Mouse (Mus musculus) intestine, embryonic 16.5 days (tissue): ENCODE data around the gene Sec31a. TPM values are rescaled to one million over a fixed set of nuclear protein-coding genes. Genes with fewer than 3 reads are reported as not detected.
A peak's percentile ranks its signal among the peaks of the same experiment; 100 is the strongest.

Experiments used
- ATAC-seq: fragments of 200-750 bp; cut with Nextera tagmentation; 2 replicates; pipeline ENCODE4 v1.8.0; 2017; ENCODE audit warnings: moderate TSS enrichment, moderate library complexity
- H3K27ac ChIP-seq: fragments of 300-500 bp; sonication (generic); 2 replicates; pipeline ENCODE4 v1.5.1; 2014; ENCODE audit warnings: mild to moderate bottlenecking, low read length
- H3K27me3 ChIP-seq: fragments of 300-500 bp; sonication (generic); replicated peaks from 2 replicates; pipeline ENCODE4 v1.6.1; 2014; ENCODE audit warnings: low read length, control low read depth, mixed read lengths; ENCODE audit not compliant: control insufficient read depth, insufficient read depth
- H3K36me3 ChIP-seq: fragments of 300-500 bp; sonication (generic); 2 replicates; pipeline ENCODE4 v1.6.1; 2014; ENCODE audit warnings: low read length, control low read depth; ENCODE audit not compliant: control insufficient read depth, insufficient read depth
- H3K4me1 ChIP-seq: fragments of 300-500 bp; sonication (generic); 2 replicates; pipeline ENCODE4 v1.6.1; 2014; ENCODE audit warnings: low read length, control low read depth, mixed read lengths; ENCODE audit not compliant: control insufficient read depth, insufficient read depth
- H3K4me2 ChIP-seq: fragments of 300-500 bp; sonication (generic); 2 replicates; pipeline ENCODE4 v1.6.1; 2014; ENCODE audit warnings: low read depth, low read length, control low read depth
- H3K4me3 ChIP-seq: fragments of 300-500 bp; sonication (generic); 2 replicates; pipeline ENCODE4 v1.5.1; 2014; ENCODE audit warnings: mild to moderate bottlenecking, low read length
- H3K9ac ChIP-seq: fragments of 300-500 bp; sonication (generic); 2 replicates; pipeline ENCODE4 v1.6.1; 2014; ENCODE audit warnings: low read depth, low read length
- H3K9me3 ChIP-seq: fragments of 300-500 bp; sonication (generic); 2 replicates; pipeline ENCODE4 v1.6.1; 2016; ENCODE audit warnings: low read length, control low read depth; ENCODE audit not compliant: control insufficient read depth
- WGBS: fragments of 180-500 bp; shearing (Covaris S2); extraction: QIAGEN DNeasy Blood & Tissue Kit; methylation state at CpG from one replicate; pipeline ENCODE4 v1.1.7; 2014; 5-methylcytosine and 5-hydroxymethylcytosine counted together
- polyA plus RNA-seq: library from polyadenylated mRNA; unstranded; fragments of >200 nt; fragmentation: Nextera tagmentation; extraction: Ambion mirVana; gene quantifications from 2 replicates; pipeline ENCODE4 v1.2.1, GENCODE M21; 2015

The Sec31a gene
- polyA plus RNA-seq = 183 and 215 TPM in 2 replicates

GRCm38 (mm10) chr5:100415761-100416590 is at the start of gene Sec31a:
Gene Sec31a (minus strand): TSS chr5:100416234.
- ATAC-seq = peak; percentile 97
- Histone ChIP-seq H3K9ac (peak within 1 kb of the TSS; percentile 90), H3K27ac (peak within 1 kb of the TSS; percentile 95), H3K9me3 (no peaks in the 10 kb centered on the region), H3K4me1 (peaks cover 18% of the 10 kb centered on the region), H3K27me3 (no peaks in the 10 kb centered on the region), H3K4me2 (peak within 1 kb of the TSS; percentile 61), H3K36me3 (peaks cover 7% of the 10 kb centered on the region), H3K4me3 (peak within 1 kb of the TSS; percentile 88)
- WGBS = under 1% methylated on average over 78 of the region's 82 CpGs

GRCm38 (mm10) chr5:100462374-100462773 is 46.3 kb upstream of the Sec31a start:
- ATAC-seq = no peak
- peaks cover 15% of the 10 kb centered on the region for H3K36me3 ChIP-seq
- H3K9me3 ChIP-seq = no peaks in the 10 kb centered on the region
- no peak overlapping the region for H3K9ac ChIP-seq
- no peak overlapping the region for H3K4me3 ChIP-seq
- H3K27ac ChIP-seq = no peak overlapping the region
- no peaks in the 10 kb centered on the region for H3K27me3 ChIP-seq
- 88% methylated on average over 2 of the region's 2 CpGs for WGBS
- no peaks in the 10 kb centered on the region for H3K4me1 ChIP-seq
- H3K4me2 ChIP-seq = no peak overlapping the region

- Histone ChIP-seq H3K4me2 (no peak overlapping the region), H3K36me3 (peaks cover 15% of the 10 kb centered on the region)
- WGBS = 95% methylated on average over 9 of the region's 9 CpGs
Measured at GRCm38 (mm10) chr5:100461526-100461925, 45.5 kb upstream of the Sec31a start.

GRCm38 (mm10) chr5:100459468-100459867 is 43.4 kb upstream of the Sec31a start:
- ATAC-seq = no peak
- WGBS = 79% methylated on average over 5 of the region's 5 CpGs
- H3K9me3 ChIP-seq = no peaks in the 10 kb centered on the region
- no peaks in the 10 kb centered on the region for H3K4me1 ChIP-seq
- no peak overlapping the region for H3K9ac ChIP-seq
- no peak overlapping the region for H3K4me3 ChIP-seq
- H3K27me3 ChIP-seq = no peaks in the 10 kb centered on the region
- H3K4me2 ChIP-seq = no peak overlapping the region
- peaks cover 15% of the 10 kb centered on the region for H3K36me3 ChIP-seq
- no peak overlapping the region for H3K27ac ChIP-seq

More at GRCm38 (mm10) chr5:100461526-100461925, 45.5 kb upstream of the Sec31a start:
- Histone ChIP-seq H3K9me3 (no peaks in the 10 kb centered on the region), H3K9ac (no peak overlapping the region), H3K4me3 (no peak overlapping the region), H3K4me1 (no peaks in the 10 kb centered on the region), H3K27ac (no peak overlapping the region), H3K27me3 (no peaks in the 10 kb centered on the region)
- no peak for ATAC-seq

- Histone ChIP-seq H3K27me3 (no peaks in the 10 kb centered on the region), H3K4me3 (no peak overlapping the region), H3K9ac (no peak overlapping the region), H3K9me3 (no peaks in the 10 kb centered on the region), H3K4me1 (no peaks in the 10 kb centered on the region), H3K4me2 (no peak overlapping the region), H3K27ac (no peak overlapping the region), H3K36me3 (peaks cover 15% of the 10 kb centered on the region)
- 77% methylated on average over 2 of the region's 2 CpGs for WGBS
- ATAC-seq = no peak
Measured at GRCm38 (mm10) chr5:100451871-100452270, 35.8 kb upstream of the Sec31a start.

GRCm38 (mm10) chr5:100438796-100439195 is 22.8 kb upstream of the Sec31a start:
- no peak for ATAC-seq

GRCm38 (mm10) chr5:100437917-100438316 is 21.9 kb upstream of the Sec31a start:
- H3K36me3 ChIP-seq = peaks cover 7% of the 10 kb centered on the region; the same call in 1 of the 2 replicates
- H3K27me3 ChIP-seq = no peaks in the 10 kb centered on the region
- no peak for ATAC-seq
- no peaks in the 10 kb centered on the region for H3K4me1 ChIP-seq
- no peak overlapping the region for H3K4me3 ChIP-seq
- H3K9me3 ChIP-seq = no peaks in the 10 kb centered on the region
- H3K9ac ChIP-seq = no peak overlapping the region
- H3K27ac ChIP-seq = no peak overlapping the region
- WGBS = 93% methylated on average over 5 of the region's 5 CpGs
- no peak overlapping the region for H3K4me2 ChIP-seq

More at GRCm38 (mm10) chr5:100438796-100439195, 22.8 kb upstream of the Sec31a start:
- Histone ChIP-seq H3K9ac (no peak overlapping the region), H3K9me3 (no peaks in the 10 kb centered on the region), H3K4me2 (no peak overlapping the region), H3K27ac (no peak overlapping the region), H3K36me3 (peaks cover 7% of the 10 kb centered on the region; the same call in 1 of the 2 replicates), H3K4me1 (no peaks in the 10 kb centered on the region), H3K27me3 (no peaks in the 10 kb centered on the region), H3K4me3 (no peak overlapping the region)
- WGBS = 93% methylated on average over 14 of the region's 14 CpGs

- H3K36me3 ChIP-seq = peaks cover 7% of the 10 kb centered on the region; the same call in 1 of the 2 replicates
- H3K4me1 ChIP-seq = no peaks in the 10 kb centered on the region
- no peak overlapping the region for H3K9ac ChIP-seq
- H3K27ac ChIP-seq = no peak overlapping the region
- no peak overlapping the region for H3K4me3 ChIP-seq
- no peak overlapping the region for H3K4me2 ChIP-seq
- H3K9me3 ChIP-seq = no peaks in the 10 kb centered on the region
- WGBS = 93% methylated on average over 4 of the region's 4 CpGs
- H3K27me3 ChIP-seq = no peaks in the 10 kb centered on the region
- ATAC-seq = no peak
Measured at GRCm38 (mm10) chr5:100437086-100437485, 21.1 kb upstream of the Sec31a start.

GRCm38 (mm10) chr5:100430966-100431365 is 14.9 kb upstream of the Sec31a start:
- H3K4me1 ChIP-seq = peaks cover 29% of the 10 kb centered on the region
- WGBS = 34% methylated on average over 2 of the region's 2 CpGs
- H3K27me3 ChIP-seq = no peaks in the 10 kb centered on the region
- H3K9ac ChIP-seq = no peak overlapping the region
- no peaks in the 10 kb centered on the region for H3K9me3 ChIP-seq
- H3K4me2 ChIP-seq = peak overlapping the region; percentile 82; the same call in 1 of the 2 replicates
- ATAC-seq = no peak
- H3K36me3 ChIP-seq = peaks cover 2% of the 10 kb centered on the region; the same call in 1 of the 2 replicates
- 0 out of 2 replicates have a peak overlapping the region, but pooled peaks have one; percentile 34 for H3K27ac ChIP-seq
- H3K4me3 ChIP-seq = peak overlapping the region; percentile 61; the same call in 1 of the 2 replicates
